Mouse (Mus musculus): ENCODE measurements at regions not wholly inside any gene's neighbourhood (a gene's known extent, or its start where the extent isn't known, plus 50 kb on each side); places are given as distances from the start of the nearest gene placed in this dataset.

DNA sequence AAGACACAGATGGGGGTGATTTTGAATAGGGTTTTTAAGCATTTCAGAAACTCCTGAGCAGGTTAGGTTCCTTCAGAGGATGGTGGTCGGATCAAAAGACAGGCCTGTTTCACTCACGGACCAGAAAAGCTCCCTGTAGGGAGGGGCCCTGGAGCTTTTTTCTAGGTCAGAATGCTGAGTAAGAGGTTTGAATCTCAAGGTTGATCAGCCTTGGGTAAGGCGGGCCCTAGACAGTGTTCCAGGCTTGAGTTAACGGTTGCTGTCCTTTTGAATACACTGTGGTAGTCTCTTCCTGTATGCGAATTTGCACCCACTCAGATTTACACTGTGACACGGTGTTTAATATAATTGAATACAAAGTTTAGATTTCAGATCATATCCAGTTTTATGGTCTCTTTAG is 75.2 kb upstream of the 1700020N01Rik start:
- 97% methylated on average over 6 of the region's 6 CpGs for WGBS
- DNase-seq, result no peak
- no peaks in the 10 kb centered on the region for H3K4me1 ChIP-seq (ENCODE audit: control insufficient read depth, insufficient read depth, low read length)
- no peak overlapping the region for H3K27ac ChIP-seq
- no peaks in the 10 kb centered on the region for H3K79me2 ChIP-seq (replicated peaks; ENCODE audit: control insufficient read depth, insufficient read depth, low read length)
- H3K4me3 ChIP-seq, result no peak overlapping the region
- no peak overlapping the region for H3K9ac ChIP-seq (ENCODE audit: low read depth, low read length)
- intact Hi-C loops (cut with DNase I), result no loop called here
- H3K36me3 ChIP-seq (ENCODE audit: control insufficient read depth, insufficient read depth, low read length), result no peaks in the 10 kb centered on the region
- TF ChIP-seq POLR2A (IDR thresholded peaks at IDR 0.05; ENCODE audit: insufficient read depth, low read depth, low read length), result no peak
- TF ChIP-seq CTCF (IDR thresholded peaks at IDR 0.05), result no peak
- no peak for TF ChIP-seq EP300 (IDR thresholded peaks at IDR 0.05; ENCODE audit: insufficient read depth, low read depth, low read length)
- H3K27me3 ChIP-seq (ENCODE audit: control insufficient read depth, insufficient read depth, low read length), result no peaks in the 10 kb centered on the region

GRCm38 (mm10) chr10:21520854-21521253 is 72.1 kb upstream of the 1700020N01Rik start:
- 84% methylated on average over 9 of the region's 9 CpGs for WGBS
- no peak overlapping the region for H3K9ac ChIP-seq (ENCODE audit: low read depth, low read length)

DNA sequence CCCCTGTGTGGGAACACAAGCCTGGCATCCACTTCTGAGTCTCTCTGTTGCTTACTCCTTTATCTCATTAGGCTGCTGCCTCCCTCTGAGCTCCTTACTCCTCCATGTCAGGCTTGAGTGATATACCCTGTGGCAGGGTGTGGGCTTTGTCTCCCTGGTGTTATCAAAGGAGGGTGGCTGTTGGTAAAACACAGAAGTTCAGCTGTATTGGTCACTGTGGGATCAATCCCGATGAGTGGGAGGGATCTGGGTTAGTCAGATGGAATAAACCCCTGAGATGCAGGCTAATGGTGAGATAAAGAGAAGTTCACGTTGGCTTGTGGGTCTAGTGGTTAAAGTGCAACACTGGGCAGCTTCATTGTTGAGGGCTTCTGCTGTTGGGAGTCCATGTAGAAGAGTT is 67.4 kb upstream of the 1700020N01Rik start:
- no peak for DNase-seq
- no peaks in the 10 kb centered on the region for H3K4me1 ChIP-seq (ENCODE audit: control insufficient read depth, insufficient read depth, low read length)
- H3K27ac ChIP-seq, result no peak overlapping the region
- H3K36me3 ChIP-seq (ENCODE audit: control insufficient read depth, insufficient read depth, low read length), result no peaks in the 10 kb centered on the region
- H3K79me2 ChIP-seq (replicated peaks; ENCODE audit: control insufficient read depth, insufficient read depth, low read length), result no peaks in the 10 kb centered on the region
- 58% methylated on average over 2 of the region's 2 CpGs for WGBS
- no peaks in the 10 kb centered on the region for H3K27me3 ChIP-seq (ENCODE audit: control insufficient read depth, insufficient read depth, low read length)
- intact Hi-C loops (cut with DNase I), result no loop called here
- no peak for TF ChIP-seq CTCF (IDR thresholded peaks at IDR 0.05)
- no peak for TF ChIP-seq EP300 (IDR thresholded peaks at IDR 0.05; ENCODE audit: insufficient read depth, low read depth, low read length)
- no peak for TF ChIP-seq POLR2A (IDR thresholded peaks at IDR 0.05; ENCODE audit: insufficient read depth, low read depth, low read length)
- no peak overlapping the region for H3K4me3 ChIP-seq
- H3K9ac ChIP-seq (ENCODE audit: low read depth, low read length), result no peak overlapping the region

More at GRCm38 (mm10) chr10:21520854-21521253, 72.1 kb upstream of the 1700020N01Rik start:
- Histone ChIP-seq H3K4me3 (no peak overlapping the region), H3K79me2 (replicated peaks; ENCODE audit: control insufficient read depth, insufficient read depth, low read length) (no peaks in the 10 kb centered on the region), H3K4me1 (ENCODE audit: control insufficient read depth, insufficient read depth, low read length) (no peaks in the 10 kb centered on the region), H3K36me3 (ENCODE audit: control insufficient read depth, insufficient read depth, low read length) (no peaks in the 10 kb centered on the region), H3K27me3 (ENCODE audit: control insufficient read depth, insufficient read depth, low read length) (no peaks in the 10 kb centered on the region), H3K27ac (no peak overlapping the region)
- no peak for DNase-seq
- no peak for TF ChIP-seq POLR2A (IDR thresholded peaks at IDR 0.05; ENCODE audit: insufficient read depth, low read depth, low read length)
- no peak for TF ChIP-seq EP300 (IDR thresholded peaks at IDR 0.05; ENCODE audit: insufficient read depth, low read depth, low read length)
- TF ChIP-seq CTCF (IDR thresholded peaks at IDR 0.05), result no peak
- intact Hi-C loops (cut with DNase I), result no loop called here

DNA sequence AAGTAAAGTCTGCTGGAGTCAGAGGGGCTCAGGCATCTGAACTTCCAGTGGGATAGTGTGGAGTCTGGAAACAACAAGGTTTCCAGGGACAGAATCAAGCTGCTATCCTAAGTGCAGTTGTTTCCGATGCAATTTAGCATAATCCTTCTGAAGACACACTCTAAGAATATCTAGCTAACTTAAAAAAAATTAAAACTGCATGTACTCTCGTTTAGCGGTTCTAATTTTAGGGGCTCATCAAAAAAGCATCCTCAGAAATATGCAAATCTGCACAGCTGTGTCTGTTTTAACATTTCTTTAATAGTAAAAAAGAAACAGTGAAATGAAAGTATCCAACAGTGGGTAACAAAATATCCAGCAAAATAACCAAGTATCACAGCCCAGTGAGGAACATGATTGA is 64.5 kb upstream of the 1700020N01Rik start:
- no peak overlapping the region for H3K4me3 ChIP-seq
- no peaks in the 10 kb centered on the region for H3K79me2 ChIP-seq (replicated peaks; ENCODE audit: control insufficient read depth, insufficient read depth, low read length)
- TF ChIP-seq POLR2A (IDR thresholded peaks at IDR 0.05; ENCODE audit: insufficient read depth, low read depth, low read length) (no peak), EP300 (IDR thresholded peaks at IDR 0.05; ENCODE audit: insufficient read depth, low read depth, low read length) (no peak), CTCF (IDR thresholded peaks at IDR 0.05) (no peak)
- 82% methylated on average over 3 of the region's 3 CpGs for WGBS
- no peak overlapping the region for H3K9ac ChIP-seq (ENCODE audit: low read depth, low read length)
- H3K4me1 ChIP-seq (ENCODE audit: control insufficient read depth, insufficient read depth, low read length), result no peaks in the 10 kb centered on the region
- H3K27ac ChIP-seq, result no peak overlapping the region
- DNase-seq, result no peak
- H3K36me3 ChIP-seq (ENCODE audit: control insufficient read depth, insufficient read depth, low read length), result no peaks in the 10 kb centered on the region
- intact Hi-C loops (cut with DNase I), result no loop called here
- H3K27me3 ChIP-seq (ENCODE audit: control insufficient read depth, insufficient read depth, low read length), result no peaks in the 10 kb centered on the region

- H3K4me3 ChIP-seq, result no peak overlapping the region
- TF ChIP-seq CTCF (IDR thresholded peaks at IDR 0.05) (peak; percentile 26), POLR2A (IDR thresholded peaks at IDR 0.05; ENCODE audit: insufficient read depth, low read depth, low read length) (no peak)
- H3K9ac ChIP-seq (ENCODE audit: low read depth, low read length), result no peak overlapping the region
- no peaks in the 10 kb centered on the region for H3K4me1 ChIP-seq (ENCODE audit: control insufficient read depth, insufficient read depth, low read length)
- no peaks in the 10 kb centered on the region for H3K36me3 ChIP-seq (ENCODE audit: control insufficient read depth, insufficient read depth, low read length)
- DNase-seq, result no peak
- H3K27me3 ChIP-seq (ENCODE audit: control insufficient read depth, insufficient read depth, low read length), result no peaks in the 10 kb centered on the region
- H3K27ac ChIP-seq, result no peak overlapping the region
- no peaks in the 10 kb centered on the region for H3K79me2 ChIP-seq (replicated peaks; ENCODE audit: control insufficient read depth, insufficient read depth, low read length)
- 67% methylated on average over 10 of the region's 10 CpGs for WGBS
- intact Hi-C loops (cut with DNase I), result no loop called here
These were observed 63.7 kb upstream of the 1700020N01Rik start for GRCm38 (mm10) chr10:21529098-21529749.

GRCm38 (mm10) chr10:21532142-21532541 is 60.8 kb upstream of the 1700020N01Rik start:
- Histone ChIP-seq H3K4me3 (no peak overlapping the region), H3K27me3 (ENCODE audit: control insufficient read depth, insufficient read depth, low read length) (no peaks in the 10 kb centered on the region), H3K79me2 (replicated peaks; ENCODE audit: control insufficient read depth, insufficient read depth, low read length) (no peaks in the 10 kb centered on the region), H3K9ac (ENCODE audit: low read depth, low read length) (no peak overlapping the region), H3K27ac (no peak overlapping the region), H3K36me3 (ENCODE audit: control insufficient read depth, insufficient read depth, low read length) (no peaks in the 10 kb centered on the region), H3K4me1 (ENCODE audit: control insufficient read depth, insufficient read depth, low read length) (no peaks in the 10 kb centered on the region)
- intact Hi-C loops (cut with DNase I), result no loop called here
- TF ChIP-seq CTCF (IDR thresholded peaks at IDR 0.05), result no peak
- no peak for TF ChIP-seq POLR2A (IDR thresholded peaks at IDR 0.05; ENCODE audit: insufficient read depth, low read depth, low read length)
- TF ChIP-seq EP300 (IDR thresholded peaks at IDR 0.05; ENCODE audit: insufficient read depth, low read depth, low read length), result no peak
- no peak for DNase-seq
- WGBS, result 77% methylated on average over 1 of the region's 1 CpGs

Data from heart, adult 2 months (tissue).